Mouse (Mus musculus) lung, embryonic 15.5 days (tissue): ENCODE measurements at regions not wholly inside any gene's neighbourhood (a gene's known extent, or its start where the extent isn't known, plus 50 kb on each side); places are given as distances from the start of the nearest gene placed in this dataset.

Experiments used
- ATAC-seq: fragments of 200-750 bp; cut with Nextera tagmentation; 2 replicates; pipeline ENCODE4 v1.8.0; 2017; ENCODE audit warnings: moderate number of reproducible peaks, borderline replicate concordance; ENCODE audit not compliant: low FRiP score, low TSS enrichment; ENCODE audit errors: extremely low read depth
- H3K27ac ChIP-seq: fragments of 300-500 bp; sonication (generic); 2 replicates; pipeline ENCODE4 v1.5.1; 2015; ENCODE audit warnings: moderate library complexity, mild to moderate bottlenecking, inconsistent platforms
- H3K27me3 ChIP-seq: fragments of 300-500 bp; sonication (generic); 2 replicates; pipeline ENCODE4 v1.6.1; 2015; ENCODE audit warnings: inconsistent platforms
- H3K36me3 ChIP-seq: fragments of 300-500 bp; sonication (generic); 2 replicates; pipeline ENCODE4 v1.6.1; 2015; ENCODE audit warnings: inconsistent platforms
- H3K4me1 ChIP-seq: fragments of 300-500 bp; sonication (generic); 2 replicates; pipeline ENCODE4 v1.6.1; 2015; ENCODE audit warnings: inconsistent platforms
- H3K4me2 ChIP-seq: fragments of 300-500 bp; sonication (generic); 2 replicates; pipeline ENCODE4 v1.6.1; 2015; ENCODE audit warnings: inconsistent platforms, mild to moderate bottlenecking, moderate library complexity
- H3K4me3 ChIP-seq: fragments of 300-500 bp; sonication (generic); 2 replicates; pipeline ENCODE4 v1.5.1; 2015; ENCODE audit warnings: mild to moderate bottlenecking, inconsistent platforms
- H3K9ac ChIP-seq: fragments of 300-500 bp; sonication (generic); 2 replicates; pipeline ENCODE4 v1.6.1; 2015; ENCODE audit warnings: inconsistent platforms
- H3K9me3 ChIP-seq: fragments of 300-500 bp; sonication (generic); 2 replicates; pipeline ENCODE4 v1.6.1; 2016; ENCODE audit warnings: inconsistent platforms
- WGBS: fragments of 180-500 bp; shearing (Covaris S2); methylation state at CpG from one replicate; pipeline ENCODE4 v1.1.7; 2015; 5-methylcytosine and 5-hydroxymethylcytosine counted together

- Histone ChIP-seq H3K4me3 (no peak overlapping the region), H3K27ac (no peak overlapping the region), H3K9ac (no peak overlapping the region), H3K36me3 (no peaks in the 10 kb centered on the region), H3K27me3 (no peaks in the 10 kb centered on the region; the same call in 1 of the 2 replicates), H3K9me3 (no peaks in the 10 kb centered on the region), H3K4me2 (no peak overlapping the region), H3K4me1 (no peaks in the 10 kb centered on the region)
- ATAC-seq: no peak
- 64% methylated on average over 10 of the region's 10 CpGs for WGBS
Observed at GRCm38 (mm10) chr4:154756740-154757446, 80.4 kb upstream of the Ttc34 start.

- H3K9ac ChIP-seq: no peak overlapping the region
- ATAC-seq: no peak
- H3K4me3 ChIP-seq: no peak overlapping the region
- H3K9me3 ChIP-seq: no peaks in the 10 kb centered on the region
- no peak overlapping the region for H3K4me2 ChIP-seq
- 61% methylated on average over 1 of the region's 1 CpGs for WGBS
- H3K4me1 ChIP-seq: no peaks in the 10 kb centered on the region
- H3K27ac ChIP-seq: no peak overlapping the region
- H3K36me3 ChIP-seq: no peaks in the 10 kb centered on the region
- H3K27me3 ChIP-seq: no peaks in the 10 kb centered on the region; the same call in 1 of the 2 replicates
Observed at GRCm38 (mm10) chr4:154759881-154760280, 77.4 kb upstream of the Ttc34 start.

- no peak for ATAC-seq
- Histone ChIP-seq H3K27me3 (no peaks in the 10 kb centered on the region; the same call in 1 of the 2 replicates), H3K27ac (no peak overlapping the region), H3K9ac (no peak overlapping the region), H3K36me3 (no peaks in the 10 kb centered on the region), H3K4me2 (no peak overlapping the region), H3K4me3 (no peak overlapping the region), H3K9me3 (no peaks in the 10 kb centered on the region), H3K4me1 (no peaks in the 10 kb centered on the region)
- 31% methylated on average over 6 of the region's 6 CpGs for WGBS
Observed at GRCm38 (mm10) chr4:154764238-154764637, 73.0 kb upstream of the Ttc34 start.

GRCm38 (mm10) chr4:154766158-154766557 is 71.1 kb upstream of the Ttc34 start:
- no peak for ATAC-seq
- no peak overlapping the region for H3K27ac ChIP-seq
- 31% methylated on average over 2 of the region's 2 CpGs for WGBS

GRCm38 (mm10) chr4:154771330-154772076 is 65.8 kb upstream of the Ttc34 start:
- H3K27ac ChIP-seq: no peak overlapping the region
- no peak overlapping the region for H3K4me2 ChIP-seq
- H3K9me3 ChIP-seq: no peaks in the 10 kb centered on the region
- no peak overlapping the region for H3K9ac ChIP-seq
- ATAC-seq: no peak
- 58% methylated on average over 25 of the region's 25 CpGs for WGBS
- H3K4me1 ChIP-seq: no peaks in the 10 kb centered on the region
- H3K27me3 ChIP-seq: no peaks in the 10 kb centered on the region
- H3K4me3 ChIP-seq: no peak overlapping the region
- no peaks in the 10 kb centered on the region for H3K36me3 ChIP-seq

More at GRCm38 (mm10) chr4:154766158-154766557, 71.1 kb upstream of the Ttc34 start:
- no peaks in the 10 kb centered on the region for H3K9me3 ChIP-seq
- no peaks in the 10 kb centered on the region for H3K27me3 ChIP-seq
- no peaks in the 10 kb centered on the region for H3K36me3 ChIP-seq
- H3K4me3 ChIP-seq: no peak overlapping the region
- H3K4me2 ChIP-seq: no peak overlapping the region
- H3K9ac ChIP-seq: no peak overlapping the region
- no peaks in the 10 kb centered on the region for H3K4me1 ChIP-seq

GRCm38 (mm10) chr4:154772077-154772462 is 65.2 kb upstream of the Ttc34 start:
- Histone ChIP-seq H3K4me3 (no peak overlapping the region), H3K27ac (no peak overlapping the region), H3K36me3 (no peaks in the 10 kb centered on the region), H3K4me2 (no peak overlapping the region), H3K9me3 (no peaks in the 10 kb centered on the region), H3K4me1 (no peaks in the 10 kb centered on the region), H3K9ac (no peak overlapping the region), H3K27me3 (no peaks in the 10 kb centered on the region)
- ATAC-seq: no peak
- WGBS: 59% methylated on average over 4 of the region's 4 CpGs

GRCm38 (mm10) chr4:154773830-154774229 is 63.4 kb upstream of the Ttc34 start:
- 75% methylated on average over 3 of the region's 3 CpGs for WGBS
- Histone ChIP-seq H3K9ac (no peak overlapping the region), H3K36me3 (no peaks in the 10 kb centered on the region), H3K4me1 (no peaks in the 10 kb centered on the region), H3K27ac (no peak overlapping the region), H3K4me3 (no peak overlapping the region), H3K4me2 (no peak overlapping the region), H3K9me3 (no peaks in the 10 kb centered on the region), H3K27me3 (no peaks in the 10 kb centered on the region)
- no peak for ATAC-seq

GRCm38 (mm10) chr4:154774332-154774731 is 62.9 kb upstream of the Ttc34 start:
- no peak overlapping the region for H3K9ac ChIP-seq
- no peaks in the 10 kb centered on the region for H3K4me1 ChIP-seq
- H3K9me3 ChIP-seq: no peaks in the 10 kb centered on the region
- no peaks in the 10 kb centered on the region for H3K36me3 ChIP-seq
- H3K4me2 ChIP-seq: no peak overlapping the region
- 62% methylated on average over 2 of the region's 2 CpGs for WGBS
- H3K4me3 ChIP-seq: no peak overlapping the region
- ATAC-seq: no peak
- H3K27ac ChIP-seq: no peak overlapping the region
- H3K27me3 ChIP-seq: no peaks in the 10 kb centered on the region

GRCm38 (mm10) chr4:154778818-154779217 is 58.4 kb upstream of the Ttc34 start:
- H3K27ac ChIP-seq: no peak overlapping the region
- ATAC-seq: no peak
- no peak overlapping the region for H3K4me2 ChIP-seq
- H3K4me3 ChIP-seq: no peak overlapping the region
- H3K4me1 ChIP-seq: peaks cover 9% of the 10 kb centered on the region; the same call in 1 of the 2 replicates
- no peaks in the 10 kb centered on the region for H3K27me3 ChIP-seq
- 89% methylated on average over 1 of the region's 1 CpGs for WGBS
- H3K9ac ChIP-seq: no peak overlapping the region
- no peaks in the 10 kb centered on the region for H3K9me3 ChIP-seq
- H3K36me3 ChIP-seq: no peaks in the 10 kb centered on the region

- Histone ChIP-seq H3K4me1 (peaks cover 22% of the 10 kb centered on the region), H3K9me3 (no peaks in the 10 kb centered on the region), H3K27me3 (no peaks in the 10 kb centered on the region), H3K27ac (no peak overlapping the region), H3K36me3 (no peaks in the 10 kb centered on the region), H3K9ac (no peak overlapping the region), H3K4me3 (no peak overlapping the region), H3K4me2 (no peak overlapping the region)
- ATAC-seq: no peak
- WGBS: 26% methylated on average over 11 of the region's 11 CpGs
Observed at GRCm38 (mm10) chr4:154781391-154781790, 55.9 kb upstream of the Ttc34 start.

GRCm38 (mm10) chr4:154782291-154782690 is 55.0 kb upstream of the Ttc34 start:
- H3K9me3 ChIP-seq: no peaks in the 10 kb centered on the region
- 87% methylated on average over 8 of the region's 8 CpGs for WGBS
- H3K36me3 ChIP-seq: no peaks in the 10 kb centered on the region
- H3K27me3 ChIP-seq: no peaks in the 10 kb centered on the region
- H3K9ac ChIP-seq: no peak overlapping the region
- peaks cover 23% of the 10 kb centered on the region for H3K4me1 ChIP-seq
- ATAC-seq: no peak
- H3K4me2 ChIP-seq: no peak overlapping the region
- H3K27ac ChIP-seq: no peak overlapping the region
- H3K4me3 ChIP-seq: no peak overlapping the region

GRCm38 (mm10) chr4:154785282-154785987 is 51.8 kb upstream of the Ttc34 start:
- Histone ChIP-seq H3K27me3 (no peaks in the 10 kb centered on the region), H3K9me3 (no peaks in the 10 kb centered on the region), H3K4me1 (peaks cover 39% of the 10 kb centered on the region), H3K27ac (0 out of 2 replicates have a peak overlapping the region, but pooled peaks have one; percentile 5), H3K4me2 (no peak overlapping the region), H3K4me3 (no peak overlapping the region), H3K9ac (no peak overlapping the region), H3K36me3 (no peaks in the 10 kb centered on the region)
- 26% methylated on average over 8 of the region's 8 CpGs for WGBS
- ATAC-seq: peak; percentile 60; the same call in 1 of the 2 replicates
